Mouse (Mus musculus) G1E (cell line): ENCODE measurements around the gene Fh1.

ENCODE experiments used
- CTCF ChIP-seq: IDR thresholded peaks from 2 replicates; pipeline ENCODE4 v1.5.1; 2012; ENCODE audit warnings: low read depth, low read length, inconsistent platforms, mixed read lengths
- GATA1 ChIP-seq: IDR thresholded peaks from 2 replicates; pipeline ENCODE4 v1.6.1; 2012; ENCODE audit warnings: borderline replicate concordance, low read length, inconsistent platforms, mixed read lengths
- POLR2AphosphoS5 ChIP-seq: IDR thresholded peaks from 2 replicates; pipeline ENCODE4 v1.6.1; 2012; ENCODE audit warnings: low read depth, low read length, inconsistent platforms; ENCODE audit not compliant: insufficient replicate concordance
- TAL1 ChIP-seq: conservative IDR thresholded peaks from 2 replicates; pipeline ENCODE4 v1.6.1; 2012; ENCODE audit warnings: low read depth, low read length, inconsistent platforms, mixed read lengths

GRCm38 (mm10) chr1:175614992-175615391 is 10.4 kb downstream of the Fh1 start:
- TF ChIP-seq CTCF (no peak), GATA1 (no peak), TAL1 (no peak), POLR2AphosphoS5 (no peak)
